Mouse (Mus musculus) spleen, adult 2 months (tissue): ENCODE results near the gene Mpdu1. TPM values are rescaled to one million over a fixed set of nuclear protein-coding genes. Genes with fewer than 3 reads are reported as not detected.
"Not testable (repeated sequence)": the region's sequence is repeated elsewhere in the genome, so short reads cannot be mapped to it uniquely, and the experiment has no call there.

ENCODE experiments used
- DNase-seq, 2 experiments: peaks; one replicate each; pipeline versions ENCODE4 v3.0.0 to v3.0.0-alpha.2; 2012 to 2021; ENCODE audit warnings: low spot score in 2 of 2, low read depth in 1 of 2
- H3K27ac ChIP-seq: fragments of 200-500 bp; 2 replicates; pipeline ENCODE4 v1.5.1; 2012; ENCODE audit warnings: low read length, inconsistent platforms; ENCODE audit not compliant: insufficient read depth
- H3K27me3 ChIP-seq: fragments of 200-500 bp; 2 replicates; pipeline ENCODE4 v1.6.1; 2012; ENCODE audit warnings: mild to moderate bottlenecking, moderate library complexity, low read length, inconsistent platforms; ENCODE audit not compliant: control insufficient read depth, insufficient read depth
- H3K36me3 ChIP-seq: fragments of 200-500 bp; 2 replicates; pipeline ENCODE4 v1.6.1; 2012; ENCODE audit warnings: mild to moderate bottlenecking, low read length, inconsistent platforms; ENCODE audit not compliant: control insufficient read depth, insufficient read depth
- H3K4me1 ChIP-seq: fragments of 200-500 bp; 2 replicates; pipeline ENCODE4 v1.6.1; 2011; ENCODE audit warnings: inconsistent platforms; ENCODE audit not compliant: control insufficient read depth, insufficient read depth, insufficient read length
- H3K4me3 ChIP-seq: fragments of 200-500 bp; 2 replicates; pipeline ENCODE4 v1.5.1; 2011; ENCODE audit warnings: mild to moderate bottlenecking, inconsistent platforms; ENCODE audit not compliant: insufficient read depth, insufficient read length; ENCODE audit errors: extremely low read depth
- CTCF ChIP-seq: fragments of 200-500 bp; IDR thresholded peaks from 2 replicates; pipeline ENCODE4 v1.5.1; 2011; ENCODE audit warnings: mild to moderate bottlenecking, inconsistent platforms; ENCODE audit not compliant: insufficient read depth, insufficient read length, insufficient replicate concordance; ENCODE audit errors: extremely low read depth
- POLR2A ChIP-seq: fragments of 200-500 bp; IDR thresholded peaks from 2 replicates; pipeline ENCODE4 v1.6.1; 2011; ENCODE audit warnings: low read depth, low read length, inconsistent platforms
- WGBS: fragments of 180-500 bp; shearing (Covaris S2); methylation state at CpG from one replicate; pipeline ENCODE4 v1.1.7; 2018; 5-methylcytosine and 5-hydroxymethylcytosine counted together
- polyA plus RNA-seq: library from polyadenylated mRNA; depleted of rRNA; stranded (reverse); fragments of >200 nt; gene quantifications from 2 replicates; pipeline ENCODE4 v1.2.3, GENCODE M21; 2012

The Mpdu1 gene
- polyA plus RNA-seq, 1 experiment = 63.6 TPM

DNA sequence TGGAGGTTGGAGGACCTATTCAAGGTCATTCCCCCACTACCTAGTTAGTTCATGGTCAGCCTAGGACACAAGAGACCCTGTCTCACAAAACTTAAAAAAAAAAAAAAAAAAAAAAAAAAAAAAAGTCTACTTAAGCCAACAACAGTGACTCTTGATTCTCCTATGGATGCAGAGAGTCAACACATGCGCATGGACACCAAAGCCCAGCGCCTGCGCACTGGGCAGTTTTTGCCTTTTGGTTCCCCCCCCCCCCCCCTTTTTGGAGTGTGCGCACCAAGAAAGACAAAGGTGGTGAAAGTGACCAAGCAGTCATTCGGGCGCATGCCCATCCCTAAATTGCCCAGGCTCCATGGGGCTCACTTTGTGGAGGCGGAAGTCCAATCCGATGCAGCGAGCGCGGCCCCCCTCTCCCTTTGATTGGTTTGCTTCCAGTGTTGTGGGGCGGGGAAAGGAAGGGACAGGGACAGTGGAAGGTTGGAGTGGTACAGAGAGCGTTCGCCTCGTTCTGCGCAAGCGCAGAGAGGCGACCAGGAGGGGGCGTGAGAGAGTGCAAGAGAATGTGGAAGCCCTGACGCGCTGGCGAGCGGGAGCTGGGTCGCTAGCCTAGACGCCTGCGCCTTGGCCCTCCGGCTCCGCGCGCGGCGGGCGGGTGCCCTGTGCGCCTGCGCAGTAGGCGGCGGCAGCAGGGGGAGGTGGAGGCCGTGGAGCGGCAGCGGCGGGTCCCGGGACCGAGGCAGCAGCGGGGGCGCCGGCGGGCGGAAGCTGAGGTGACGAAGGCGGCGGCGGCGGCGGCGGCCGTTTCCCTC is 30.0 kb downstream of the Mpdu1 start, which contains the start of gene Fxr2:
TSS of gene Fxr2 (plus strand) at position 707 of the 806 bp plus-strand sequence.
- TF ChIP-seq CTCF = peak; percentile 72; the same call in 1 of the 2 replicates
- TF ChIP-seq POLR2A = 0 out of 2 replicates have a peak, but pooled peaks have one; percentile 37
- 1% methylated on average over 47 of the region's 56 CpGs for WGBS
- DNase-seq = peak; percentile 97 to 99
- no peaks in the 10 kb centered on the region for H3K36me3 ChIP-seq
- peak within 1 kb of the TSS; percentile 94 for H3K4me3 ChIP-seq
- H3K4me1 ChIP-seq = peaks cover 2% of the 10 kb centered on the region; the same call in 1 of the 2 replicates
- H3K27ac ChIP-seq = peak within 1 kb of the TSS; percentile 95
- H3K27me3 ChIP-seq = no peaks in the 10 kb centered on the region

DNA sequence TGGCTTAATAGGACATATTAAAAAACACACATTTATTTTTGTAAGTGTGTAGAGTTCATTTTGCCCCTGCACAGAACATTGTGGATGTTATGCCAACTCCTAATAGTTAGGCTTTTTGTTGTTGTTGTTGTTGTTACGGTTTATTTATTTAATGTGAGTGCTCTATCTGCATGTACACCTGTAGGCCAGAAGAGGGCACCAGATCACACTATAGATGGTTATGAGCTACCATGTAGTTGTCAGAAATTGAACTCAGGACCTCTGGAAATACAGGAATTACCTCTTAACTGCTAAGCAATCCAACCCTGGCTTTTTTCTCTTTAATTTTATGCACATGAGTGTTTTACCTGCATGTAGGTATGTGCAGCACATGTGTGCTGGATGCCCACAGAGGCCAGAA is 32.6 kb downstream of the Mpdu1 start:
- Histone ChIP-seq H3K36me3 (no peaks in the 10 kb centered on the region), H3K4me3 (no peak overlapping the region), H3K27ac (no peak overlapping the region), H3K27me3 (no peaks in the 10 kb centered on the region), H3K4me1 (peaks cover 2% of the 10 kb centered on the region; the same call in 1 of the 2 replicates)
- WGBS = 66% methylated on average over 1 of the region's 1 CpGs
- TF ChIP-seq CTCF (no peak), POLR2A (no peak)
- peak in 1 of 2 experiments; percentile 25 for DNase-seq

DNA sequence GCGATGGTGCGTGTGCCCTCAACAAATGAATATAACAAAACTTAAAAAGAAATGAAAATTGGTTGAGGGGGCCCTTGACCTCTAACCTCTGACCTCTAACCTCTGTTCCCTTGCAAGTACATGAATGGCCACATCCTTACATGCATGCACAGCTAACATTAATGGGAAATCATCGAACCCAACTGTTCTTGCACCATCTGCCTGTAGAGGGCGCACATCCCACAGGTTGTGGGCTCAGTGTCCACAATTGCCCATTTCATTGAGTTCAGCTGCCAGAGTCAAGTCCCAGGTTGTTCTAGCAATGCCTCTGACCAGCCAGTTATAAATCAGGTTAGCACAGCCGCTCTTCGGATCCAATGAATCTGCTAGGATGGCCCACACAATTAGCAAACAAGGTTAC is 34.2 kb downstream of the Mpdu1 start:
- 39% methylated on average over 6 of the region's 6 CpGs for WGBS
- TF ChIP-seq CTCF (peak; percentile 78; the same call in 1 of the 2 replicates), POLR2A (no peak)
- Histone ChIP-seq H3K27ac (no peak overlapping the region), H3K27me3 (no peaks in the 10 kb centered on the region), H3K4me1 (no peaks in the 10 kb centered on the region), H3K4me3 (no peak overlapping the region), H3K36me3 (no peaks in the 10 kb centered on the region)
- DNase-seq = peak; percentile 55 to 71

DNA sequence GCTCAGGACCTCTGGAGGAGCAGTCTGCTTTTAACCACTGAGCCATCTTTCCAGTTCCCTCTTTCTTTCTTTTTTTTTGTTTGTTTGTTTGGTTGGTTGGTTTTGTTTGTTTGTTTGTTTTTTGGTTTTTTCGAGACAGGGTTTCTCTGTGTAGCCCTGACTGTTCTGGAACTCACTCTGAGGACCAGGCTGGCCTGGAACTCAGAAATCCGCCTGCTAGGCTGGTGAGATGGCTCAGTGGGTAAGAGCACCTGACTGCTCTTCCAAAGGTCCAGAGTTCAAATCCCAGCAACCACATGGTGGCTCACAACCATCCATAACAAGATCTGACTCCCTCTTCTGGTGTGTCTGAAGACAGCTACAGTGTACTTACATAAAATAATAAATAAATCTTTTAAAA is 38.1 kb downstream of the Mpdu1 start:
- not testable (repeated sequence) for H3K4me3 ChIP-seq, H3K4me1 ChIP-seq, DNase-seq, H3K27ac ChIP-seq, H3K36me3 ChIP-seq, H3K27me3 ChIP-seq
- WGBS = 70% methylated on average over 2 of the region's 2 CpGs

DNA sequence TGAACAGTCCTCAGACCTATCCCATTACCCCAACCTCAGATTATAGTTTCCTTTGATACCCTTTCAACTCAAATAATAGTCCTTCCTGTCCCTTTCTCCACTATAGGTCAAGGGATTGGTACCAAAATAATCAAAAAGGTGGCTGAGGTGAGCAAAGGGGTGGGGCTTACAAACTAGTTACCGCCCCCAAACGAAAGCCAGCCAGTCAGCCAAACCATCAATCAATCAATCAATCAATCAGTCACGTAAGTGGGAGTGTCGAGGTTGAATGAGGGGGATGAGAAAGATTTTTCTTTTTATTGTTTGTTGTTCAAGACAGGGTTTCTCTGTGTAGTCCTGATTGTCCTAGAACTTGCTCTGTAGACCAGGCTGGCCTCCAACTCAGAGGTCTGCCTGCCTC is 39.4 kb downstream of the Mpdu1 start:
- H3K36me3 ChIP-seq = no peaks in the 10 kb centered on the region
- H3K4me3 ChIP-seq = no peak overlapping the region
- no peaks in the 10 kb centered on the region for H3K4me1 ChIP-seq
- no peak for DNase-seq
- 85% methylated on average over 4 of the region's 4 CpGs for WGBS
- TF ChIP-seq CTCF (no peak), POLR2A (no peak)
- H3K27ac ChIP-seq = no peak overlapping the region
- no peaks in the 10 kb centered on the region for H3K27me3 ChIP-seq

DNA sequence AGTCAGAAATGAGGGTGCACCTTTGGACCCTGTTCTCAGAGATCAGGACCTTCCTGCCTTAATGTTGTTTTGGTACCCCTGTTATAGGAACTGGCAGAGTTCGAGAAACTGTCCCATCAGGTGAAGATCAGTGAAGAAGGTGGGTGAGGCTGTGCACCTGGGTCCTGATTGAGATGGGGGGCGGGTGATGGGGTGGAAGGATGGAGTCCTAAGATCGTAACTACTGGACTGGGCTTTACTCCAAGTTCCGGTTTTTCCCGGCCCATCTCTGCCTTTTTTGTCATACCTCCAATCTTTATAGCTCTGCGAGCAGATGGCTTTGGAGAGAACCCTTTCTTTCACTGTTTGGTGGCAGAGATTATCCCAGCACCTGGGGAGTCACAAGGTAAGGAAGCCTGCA is 40.0 kb downstream of the Mpdu1 start:
- 55% methylated on average over 6 of the region's 6 CpGs for WGBS
- no peak for DNase-seq
- Histone ChIP-seq H3K36me3 (no peaks in the 10 kb centered on the region), H3K27ac (no peak overlapping the region), H3K27me3 (no peaks in the 10 kb centered on the region), H3K4me3 (no peak overlapping the region), H3K4me1 (no peaks in the 10 kb centered on the region)
- no peak for TF ChIP-seq POLR2A
- TF ChIP-seq CTCF = no peak
